Mouse (Mus musculus) spleen, adult 2 months (tissue): ENCODE measurements at regions not wholly inside any gene's neighbourhood (a gene's known extent, or its start where the extent isn't known, plus 50 kb on each side); places are given as distances from the start of the nearest gene placed in this dataset.

Experiments
- DNase-seq, 2 experiments: peaks; one replicate each; pipeline versions ENCODE4 v3.0.0 to v3.0.0-alpha.2; 2012 to 2021; ENCODE audit warnings: low spot score in 2 of 2, low read depth in 1 of 2
- H3K27ac ChIP-seq: fragments of 200-500 bp; 2 replicates; pipeline ENCODE4 v1.5.1; 2012; ENCODE audit warnings: low read length, inconsistent platforms; ENCODE audit not compliant: insufficient read depth
- H3K27me3 ChIP-seq: fragments of 200-500 bp; 2 replicates; pipeline ENCODE4 v1.6.1; 2012; ENCODE audit warnings: mild to moderate bottlenecking, moderate library complexity, low read length, inconsistent platforms; ENCODE audit not compliant: control insufficient read depth, insufficient read depth
- H3K36me3 ChIP-seq: fragments of 200-500 bp; 2 replicates; pipeline ENCODE4 v1.6.1; 2012; ENCODE audit warnings: mild to moderate bottlenecking, low read length, inconsistent platforms; ENCODE audit not compliant: control insufficient read depth, insufficient read depth
- H3K4me1 ChIP-seq: fragments of 200-500 bp; 2 replicates; pipeline ENCODE4 v1.6.1; 2011; ENCODE audit warnings: inconsistent platforms; ENCODE audit not compliant: control insufficient read depth, insufficient read depth, insufficient read length
- H3K4me3 ChIP-seq: fragments of 200-500 bp; 2 replicates; pipeline ENCODE4 v1.5.1; 2011; ENCODE audit warnings: mild to moderate bottlenecking, inconsistent platforms; ENCODE audit not compliant: insufficient read depth, insufficient read length; ENCODE audit errors: extremely low read depth
- CTCF ChIP-seq: fragments of 200-500 bp; IDR thresholded peaks from 2 replicates; pipeline ENCODE4 v1.5.1; 2011; ENCODE audit warnings: mild to moderate bottlenecking, inconsistent platforms; ENCODE audit not compliant: insufficient read depth, insufficient read length, insufficient replicate concordance; ENCODE audit errors: extremely low read depth
- POLR2A ChIP-seq: fragments of 200-500 bp; IDR thresholded peaks from 2 replicates; pipeline ENCODE4 v1.6.1; 2011; ENCODE audit warnings: low read depth, low read length, inconsistent platforms
- WGBS: fragments of 180-500 bp; shearing (Covaris S2); methylation state at CpG from one replicate; pipeline ENCODE4 v1.1.7; 2018; 5-methylcytosine and 5-hydroxymethylcytosine counted together

- 88% methylated on average over 1 of the region's 1 CpGs for WGBS
- no peaks in the 10 kb centered on the region for H3K27me3 ChIP-seq
- DNase-seq: no peak
- H3K27ac ChIP-seq: no peak overlapping the region
- no peaks in the 10 kb centered on the region for H3K4me1 ChIP-seq
- H3K4me3 ChIP-seq: no peak overlapping the region
- no peaks in the 10 kb centered on the region for H3K36me3 ChIP-seq
- TF ChIP-seq CTCF (no peak), POLR2A (no peak)
Observed at GRCm38 (mm10) chr1:83755336-83755735, 347.3 kb upstream of the Sphkap start.

GRCm38 (mm10) chr1:83752976-83753375 lies 345.0 kb upstream of the Sphkap start:
- 84% methylated on average over 4 of the region's 4 CpGs for WGBS
- no peaks in the 10 kb centered on the region for H3K36me3 ChIP-seq
- no peak overlapping the region for H3K4me3 ChIP-seq
- no peak for DNase-seq
- TF ChIP-seq CTCF: no peak
- no peak for TF ChIP-seq POLR2A
- H3K4me1 ChIP-seq: no peaks in the 10 kb centered on the region
- H3K27ac ChIP-seq: no peak overlapping the region
- no peaks in the 10 kb centered on the region for H3K27me3 ChIP-seq

- Histone ChIP-seq H3K27ac (no peak overlapping the region), H3K4me3 (no peak overlapping the region), H3K27me3 (no peaks in the 10 kb centered on the region), H3K4me1 (no peaks in the 10 kb centered on the region), H3K36me3 (no peaks in the 10 kb centered on the region)
- no peak for DNase-seq
- WGBS: 80% methylated on average over 4 of the region's 4 CpGs
- no peak for TF ChIP-seq CTCF
- no peak for TF ChIP-seq POLR2A
Observed at GRCm38 (mm10) chr1:83748974-83749373, 341.0 kb upstream of the Sphkap start.

GRCm38 (mm10) chr1:83748061-83748460 lies 340.1 kb upstream of the Sphkap start:
- no peaks in the 10 kb centered on the region for H3K4me1 ChIP-seq
- no peaks in the 10 kb centered on the region for H3K27me3 ChIP-seq
- TF ChIP-seq CTCF (no peak), POLR2A (no peak)
- WGBS: 74% methylated on average over 3 of the region's 3 CpGs
- no peak overlapping the region for H3K27ac ChIP-seq
- no peaks in the 10 kb centered on the region for H3K36me3 ChIP-seq
- no peak overlapping the region for H3K4me3 ChIP-seq
- no peak for DNase-seq

GRCm38 (mm10) chr1:83747412-83747811 lies 339.4 kb upstream of the Sphkap start:
- Histone ChIP-seq H3K4me3 (no peak overlapping the region), H3K27me3 (no peaks in the 10 kb centered on the region), H3K27ac (no peak overlapping the region), H3K36me3 (no peaks in the 10 kb centered on the region), H3K4me1 (no peaks in the 10 kb centered on the region)
- no peak for DNase-seq
- no peak for TF ChIP-seq CTCF
- TF ChIP-seq POLR2A: no peak
- 56% methylated on average over 3 of the region's 3 CpGs for WGBS

GRCm38 (mm10) chr1:83746036-83746435 lies 338.0 kb upstream of the Sphkap start:
- WGBS: 41% methylated on average over 6 of the region's 6 CpGs
- TF ChIP-seq CTCF (no peak), POLR2A (no peak)
- Histone ChIP-seq H3K27me3 (no peaks in the 10 kb centered on the region), H3K4me3 (no peak overlapping the region), H3K36me3 (no peaks in the 10 kb centered on the region), H3K27ac (no peak overlapping the region), H3K4me1 (no peaks in the 10 kb centered on the region)
- no peak for DNase-seq

GRCm38 (mm10) chr1:83736428-83737117 lies 328.6 kb upstream of the Sphkap start:
- WGBS: 45% methylated on average over 2 of the region's 2 CpGs
- H3K27ac ChIP-seq: no peak overlapping the region
- TF ChIP-seq POLR2A (no peak), CTCF (no peak)

More at GRCm38 (mm10) chr1:83736428-83737117, 328.6 kb upstream of the Sphkap start:
- H3K4me1 ChIP-seq: no peaks in the 10 kb centered on the region
- no peaks in the 10 kb centered on the region for H3K27me3 ChIP-seq
- DNase-seq: no peak
- no peaks in the 10 kb centered on the region for H3K36me3 ChIP-seq
- no peak overlapping the region; the same call in 1 of the 2 replicates for H3K4me3 ChIP-seq
